Mouse (Mus musculus): ENCODE measurements at regions not wholly inside any gene's neighbourhood (a gene's known extent, or its start where the extent isn't known, plus 50 kb on each side); places are given as distances from the start of the nearest gene placed in this dataset.

DNA sequence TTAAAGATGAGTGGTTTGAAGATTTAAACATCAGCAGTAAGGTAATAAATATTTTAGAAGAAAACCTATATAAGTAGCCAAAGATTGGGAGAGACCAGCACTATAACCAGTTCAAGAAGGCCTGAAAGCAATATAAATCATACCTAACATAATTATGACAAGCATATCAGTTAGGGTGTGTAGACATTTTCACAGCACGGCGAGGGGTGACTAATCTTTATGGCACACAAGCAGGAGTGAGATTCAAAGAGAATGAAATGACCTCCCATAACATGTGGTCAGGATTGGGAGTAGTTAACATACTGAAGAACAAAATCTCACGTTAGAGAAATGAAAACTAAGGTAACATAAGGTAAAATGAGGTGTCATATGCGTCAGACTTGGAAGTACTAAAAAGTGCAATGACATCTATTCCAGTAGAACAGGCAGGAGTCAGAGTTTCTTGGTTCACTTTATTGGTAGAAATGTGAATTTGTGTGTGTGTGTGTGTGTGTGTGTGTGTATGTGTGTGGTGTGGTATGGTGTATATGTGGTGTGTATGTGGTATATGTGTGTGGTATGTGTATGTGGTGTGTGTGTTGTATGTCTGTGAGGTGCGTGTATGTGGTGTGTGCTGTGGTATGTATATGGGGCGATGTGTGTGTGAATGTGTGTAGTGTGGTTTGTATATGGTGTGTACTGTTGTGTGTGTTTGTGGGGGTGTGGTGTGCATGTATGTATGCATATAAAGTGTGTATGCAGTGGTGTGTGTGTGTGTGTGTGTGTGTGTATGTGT lies 262.0 kb upstream of the Slc30a5 start:
- WGBS: 80% methylated on average over 6 of the region's 6 CpGs
- no peaks in the 10 kb centered on the region for H3K36me3 ChIP-seq
- H3K4me2 ChIP-seq: no peak overlapping the region
- H3K9ac ChIP-seq: no peak overlapping the region
- no peak overlapping the region for H3K27ac ChIP-seq
- no peak for ATAC-seq (replicated peaks; ENCODE audit: insufficient number of reproducible peaks, insufficient read depth, low FRiP score, low read depth)
- no peaks in the 10 kb centered on the region for H3K9me3 ChIP-seq (replicated peaks)
- no peaks in the 10 kb centered on the region for H3K27me3 ChIP-seq
- H3K4me3 ChIP-seq: no peak overlapping the region
- H3K4me1 ChIP-seq (replicated peaks): no peaks in the 10 kb centered on the region

DNA sequence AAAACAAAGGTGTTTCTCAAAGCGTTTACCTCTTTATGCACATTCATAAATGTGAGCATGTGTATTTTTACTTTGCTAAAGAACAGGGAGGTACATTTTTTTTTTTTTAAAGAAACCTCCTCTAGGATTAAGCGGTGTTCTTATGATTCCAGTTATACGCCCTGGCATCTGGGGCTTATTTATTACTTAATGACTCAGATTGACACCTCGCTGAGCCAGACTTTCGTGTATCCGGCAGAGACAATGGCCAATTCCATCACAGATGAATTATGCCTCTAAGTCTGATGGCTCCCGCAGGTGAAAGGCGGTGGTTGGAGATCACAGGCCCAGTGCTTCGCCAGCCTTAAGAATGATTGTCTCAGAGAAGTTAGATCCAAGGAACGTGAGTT lies 259.5 kb upstream of the Slc30a5 start:
- ATAC-seq (replicated peaks; ENCODE audit: insufficient number of reproducible peaks, insufficient read depth, low FRiP score, low read depth): no peak
- H3K27me3 ChIP-seq: no peaks in the 10 kb centered on the region
- no peak overlapping the region for H3K9ac ChIP-seq
- no peak overlapping the region for H3K4me3 ChIP-seq
- no peak overlapping the region for H3K27ac ChIP-seq
- H3K4me1 ChIP-seq (replicated peaks): no peaks in the 10 kb centered on the region
- no peaks in the 10 kb centered on the region for H3K36me3 ChIP-seq
- H3K9me3 ChIP-seq (replicated peaks): no peaks in the 10 kb centered on the region
- no peak overlapping the region for H3K4me2 ChIP-seq
- 92% methylated on average over 10 of the region's 10 CpGs for WGBS

DNA sequence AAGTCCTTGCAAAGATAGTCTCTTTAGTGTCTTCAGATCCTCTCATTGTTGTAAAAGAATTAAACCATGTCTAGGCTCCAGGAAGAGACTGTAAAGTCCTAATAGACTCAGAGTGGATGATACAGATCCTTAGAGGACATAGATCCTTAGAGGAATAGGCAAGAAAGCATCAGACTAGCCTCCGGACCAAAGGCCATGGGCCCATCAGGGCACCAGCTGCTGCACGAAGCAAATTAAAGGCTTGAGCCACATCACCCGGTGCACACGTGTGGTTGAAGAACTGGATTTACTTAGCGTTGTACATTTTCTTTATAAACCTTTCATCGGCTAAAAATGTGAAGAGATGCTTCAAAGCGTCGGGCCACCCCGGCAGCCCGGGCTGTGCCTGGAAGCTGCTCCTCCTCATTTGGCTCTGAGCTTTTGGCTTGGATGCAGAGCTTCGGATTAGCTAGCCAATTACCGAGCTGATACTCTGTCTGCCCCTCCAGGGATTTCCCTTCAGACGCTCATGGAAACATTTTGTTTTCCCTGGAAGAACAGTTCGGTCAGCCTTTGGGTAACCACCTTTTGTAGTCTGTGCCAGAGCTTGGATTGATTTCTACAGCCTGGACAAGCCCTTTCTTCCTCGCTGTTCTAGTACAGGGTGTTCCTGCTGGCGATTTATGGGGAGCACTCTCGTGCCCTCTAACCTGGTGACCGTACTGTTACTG lies 259.0 kb upstream of the Slc30a5 start:
- H3K9me3 ChIP-seq (replicated peaks): no peaks in the 10 kb centered on the region
- H3K36me3 ChIP-seq: no peaks in the 10 kb centered on the region
- no peak for ATAC-seq (replicated peaks; ENCODE audit: insufficient number of reproducible peaks, insufficient read depth, low FRiP score, low read depth)
- H3K4me2 ChIP-seq: no peak overlapping the region
- no peaks in the 10 kb centered on the region for H3K27me3 ChIP-seq
- no peak overlapping the region for H3K9ac ChIP-seq
- no peak overlapping the region for H3K4me3 ChIP-seq
- no peaks in the 10 kb centered on the region for H3K4me1 ChIP-seq (replicated peaks)
- 72% methylated on average over 18 of the region's 18 CpGs for WGBS
- no peak overlapping the region for H3K27ac ChIP-seq

DNA sequence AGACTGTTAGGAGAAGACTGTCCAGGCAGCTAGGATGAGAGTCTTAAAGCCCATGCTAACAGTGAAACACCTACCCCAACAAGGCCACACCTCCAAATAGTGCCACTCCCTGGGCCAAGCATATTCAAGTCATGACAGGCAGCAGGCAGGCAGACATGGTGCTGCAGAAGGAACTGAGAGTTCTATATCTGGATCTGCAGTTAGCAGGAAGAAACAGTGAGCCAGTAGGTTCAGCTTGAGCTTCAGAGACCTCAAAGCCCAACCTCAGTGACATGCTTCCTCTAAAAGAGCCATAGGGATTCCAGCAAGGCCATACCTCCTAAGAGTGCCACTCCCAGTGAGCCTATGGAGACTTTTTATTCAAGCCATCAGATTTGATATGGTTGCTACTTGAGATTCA lies 252.0 kb upstream of the Slc30a5 start:
- Histone ChIP-seq H3K9me3 (replicated peaks) (no peaks in the 10 kb centered on the region), H3K9ac (no peak overlapping the region), H3K36me3 (no peaks in the 10 kb centered on the region), H3K4me3 (no peak overlapping the region), H3K27ac (no peak overlapping the region), H3K27me3 (no peaks in the 10 kb centered on the region), H3K4me1 (replicated peaks) (no peaks in the 10 kb centered on the region), H3K4me2 (no peak overlapping the region)
- no peak for ATAC-seq (replicated peaks; ENCODE audit: insufficient number of reproducible peaks, insufficient read depth, low FRiP score, low read depth)

DNA sequence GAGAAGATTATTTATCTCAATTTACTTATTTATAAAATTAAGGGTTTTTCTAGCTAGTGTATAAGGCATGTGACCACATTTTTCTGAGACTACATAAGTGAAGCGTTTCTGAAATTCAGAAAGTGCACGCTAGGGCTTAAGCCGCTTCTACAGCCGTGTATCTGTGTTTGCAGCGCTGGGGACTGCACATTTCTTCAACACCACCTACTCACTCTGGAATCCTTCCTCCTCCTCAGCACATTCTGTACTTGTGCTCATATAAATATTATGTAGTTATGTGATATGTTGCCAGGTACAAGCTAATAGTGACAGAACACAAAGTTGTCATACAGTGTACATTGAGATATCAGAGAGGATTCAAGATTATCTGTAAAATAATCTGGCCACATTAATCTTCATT lies 251.0 kb upstream of the Slc30a5 start:
- H3K4me3 ChIP-seq: no peak overlapping the region
- H3K36me3 ChIP-seq: no peaks in the 10 kb centered on the region
- H3K4me1 ChIP-seq (replicated peaks): no peaks in the 10 kb centered on the region
- 90% methylated on average over 5 of the region's 5 CpGs for WGBS
- no peak overlapping the region for H3K9ac ChIP-seq
- H3K27ac ChIP-seq: no peak overlapping the region
- H3K9me3 ChIP-seq (replicated peaks): no peaks in the 10 kb centered on the region
- no peaks in the 10 kb centered on the region for H3K27me3 ChIP-seq
- no peak overlapping the region for H3K4me2 ChIP-seq
- no peak for ATAC-seq (replicated peaks; ENCODE audit: insufficient number of reproducible peaks, insufficient read depth, low FRiP score, low read depth)

DNA sequence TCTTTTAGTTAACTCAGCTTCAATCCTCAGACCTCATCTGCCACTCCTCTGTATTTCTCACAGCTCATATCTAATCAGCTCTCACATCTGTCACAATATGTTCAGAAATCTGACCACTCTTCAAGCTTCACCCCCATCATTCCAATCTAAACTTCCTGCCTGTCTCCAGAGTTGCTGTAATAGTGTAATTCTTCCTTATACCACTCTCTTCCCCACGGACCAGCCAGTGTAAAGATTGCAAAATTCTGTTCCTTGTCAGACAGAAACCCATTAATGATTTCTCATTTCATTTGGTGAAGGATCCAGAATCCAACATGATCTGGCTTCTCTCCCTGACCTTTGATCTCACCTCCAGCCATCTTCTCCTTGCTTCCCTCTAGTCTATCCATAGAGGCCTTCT lies 250.2 kb upstream of the Slc30a5 start:
- no peak overlapping the region for H3K27ac ChIP-seq
- no peaks in the 10 kb centered on the region for H3K9me3 ChIP-seq (replicated peaks)
- no peak for ATAC-seq (replicated peaks; ENCODE audit: insufficient number of reproducible peaks, insufficient read depth, low FRiP score, low read depth)
- no peaks in the 10 kb centered on the region for H3K27me3 ChIP-seq
- H3K36me3 ChIP-seq: no peaks in the 10 kb centered on the region
- H3K9ac ChIP-seq: no peak overlapping the region
- no peaks in the 10 kb centered on the region for H3K4me1 ChIP-seq (replicated peaks)
- H3K4me3 ChIP-seq: no peak overlapping the region
- no peak overlapping the region for H3K4me2 ChIP-seq
- WGBS: 51% methylated on average over 1 of the region's 1 CpGs

DNA sequence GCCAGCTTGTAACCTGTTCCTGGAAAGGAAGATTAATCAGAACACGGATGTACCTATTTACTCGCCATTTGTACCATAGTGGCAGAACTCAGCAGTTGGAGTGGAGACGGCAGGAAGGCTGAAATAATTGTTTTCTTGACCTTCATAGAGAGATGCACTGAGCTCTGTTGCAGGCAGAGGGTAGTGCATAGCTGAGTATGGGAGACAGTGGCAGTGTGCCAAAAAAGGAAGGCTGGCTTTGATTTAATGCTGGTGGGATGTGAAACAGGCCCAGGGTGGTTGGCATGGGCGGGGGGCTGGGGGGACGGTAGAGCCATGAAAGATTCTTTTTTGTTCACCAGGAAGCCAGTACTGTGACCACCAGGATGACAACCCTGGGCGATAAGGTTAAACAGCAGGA lies 235.3 kb upstream of the Slc30a5 start:
- 58% methylated on average over 6 of the region's 6 CpGs for WGBS
- H3K4me2 ChIP-seq: no peak overlapping the region
- no peak for ATAC-seq (replicated peaks; ENCODE audit: insufficient number of reproducible peaks, insufficient read depth, low FRiP score, low read depth)
- H3K36me3 ChIP-seq: no peaks in the 10 kb centered on the region
- H3K9ac ChIP-seq: no peak overlapping the region
- no peaks in the 10 kb centered on the region for H3K9me3 ChIP-seq (replicated peaks)
- H3K4me3 ChIP-seq: no peak overlapping the region
- H3K27me3 ChIP-seq: no peaks in the 10 kb centered on the region
- no peaks in the 10 kb centered on the region for H3K4me1 ChIP-seq (replicated peaks)
- H3K27ac ChIP-seq: no peak overlapping the region

DNA sequence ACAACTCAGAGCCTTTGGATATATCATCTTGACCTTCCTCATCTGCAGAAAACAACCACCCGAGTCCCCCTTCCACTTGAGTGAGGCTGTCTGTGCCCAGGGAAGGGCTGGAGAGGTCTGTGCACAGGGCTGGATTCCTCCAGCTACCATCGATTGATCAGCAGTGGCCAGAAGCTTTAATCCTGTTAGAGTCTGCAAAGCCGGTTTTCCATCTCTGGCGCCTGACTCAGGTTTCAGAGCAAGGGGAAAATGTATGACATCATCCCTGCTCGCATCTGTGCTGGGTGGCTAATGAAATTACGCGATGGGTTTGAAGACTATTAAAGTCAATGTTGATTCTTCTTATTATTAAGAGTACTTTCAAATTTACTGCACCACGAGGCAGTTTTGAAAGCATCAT lies 229.4 kb upstream of the Slc30a5 start:
- no peaks in the 10 kb centered on the region for H3K36me3 ChIP-seq
- no peaks in the 10 kb centered on the region for H3K27me3 ChIP-seq
- no peak; the same call in 1 of the 2 replicates for ATAC-seq (replicated peaks; ENCODE audit: insufficient number of reproducible peaks, insufficient read depth, low FRiP score, low read depth)
- 57% methylated on average over 8 of the region's 8 CpGs for WGBS
- no peak overlapping the region for H3K9ac ChIP-seq
- no peak overlapping the region for H3K4me3 ChIP-seq
- no peaks in the 10 kb centered on the region for H3K9me3 ChIP-seq (replicated peaks)
- H3K4me1 ChIP-seq (replicated peaks): no peaks in the 10 kb centered on the region
- H3K27ac ChIP-seq: no peak overlapping the region
- no peak overlapping the region for H3K4me2 ChIP-seq

DNA sequence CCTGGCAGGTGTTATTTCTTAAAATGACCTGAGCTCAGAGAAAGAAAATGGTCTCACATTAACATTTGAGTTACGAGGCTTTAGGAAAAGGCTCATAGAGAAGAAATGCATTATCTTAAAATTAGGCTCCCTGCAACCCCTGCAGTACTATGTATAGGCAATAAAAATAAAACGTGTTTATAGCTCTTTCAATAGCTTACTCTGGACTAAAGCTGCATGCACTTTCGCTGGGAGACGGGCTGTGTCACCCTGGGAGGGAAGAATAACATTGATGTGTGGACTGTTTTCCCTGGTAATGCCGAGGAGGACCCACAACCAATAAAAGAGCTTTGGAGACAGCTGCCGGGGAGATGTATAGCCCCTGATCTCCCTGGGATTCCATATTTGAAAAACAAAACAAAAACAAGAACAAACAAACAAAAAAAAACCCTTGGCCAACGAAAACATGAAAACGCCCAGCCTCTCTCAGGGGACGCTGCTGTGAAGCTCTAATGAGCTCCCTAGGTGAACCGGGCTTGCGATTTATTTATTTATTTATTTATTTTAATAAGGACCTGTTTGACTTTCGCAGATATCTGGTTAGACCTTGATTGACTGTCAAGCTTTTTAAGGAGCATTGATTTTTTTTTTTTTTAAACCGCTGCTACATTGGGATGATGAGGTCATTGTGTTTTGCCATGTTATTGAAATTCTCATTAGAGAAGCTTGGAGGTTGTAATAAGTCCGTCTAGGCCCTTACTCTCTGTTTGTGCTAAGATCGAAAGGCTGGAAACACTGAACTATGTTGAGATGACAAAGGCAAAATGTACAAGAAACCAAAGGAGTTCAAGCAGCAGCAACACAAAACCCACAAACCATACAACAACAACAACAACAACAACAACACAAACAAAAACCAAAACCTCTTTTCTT lies 228.3 kb upstream of the Slc30a5 start:
- WGBS: 72% methylated on average over 15 of the region's 15 CpGs
- Histone ChIP-seq H3K27me3 (no peaks in the 10 kb centered on the region), H3K27ac (no peak overlapping the region), H3K4me3 (no peak overlapping the region), H3K9me3 (replicated peaks) (no peaks in the 10 kb centered on the region), H3K4me1 (replicated peaks) (no peaks in the 10 kb centered on the region), H3K9ac (no peak overlapping the region), H3K4me2 (no peak overlapping the region), H3K36me3 (no peaks in the 10 kb centered on the region)
- no peak for ATAC-seq (replicated peaks; ENCODE audit: insufficient number of reproducible peaks, insufficient read depth, low FRiP score, low read depth)

DNA sequence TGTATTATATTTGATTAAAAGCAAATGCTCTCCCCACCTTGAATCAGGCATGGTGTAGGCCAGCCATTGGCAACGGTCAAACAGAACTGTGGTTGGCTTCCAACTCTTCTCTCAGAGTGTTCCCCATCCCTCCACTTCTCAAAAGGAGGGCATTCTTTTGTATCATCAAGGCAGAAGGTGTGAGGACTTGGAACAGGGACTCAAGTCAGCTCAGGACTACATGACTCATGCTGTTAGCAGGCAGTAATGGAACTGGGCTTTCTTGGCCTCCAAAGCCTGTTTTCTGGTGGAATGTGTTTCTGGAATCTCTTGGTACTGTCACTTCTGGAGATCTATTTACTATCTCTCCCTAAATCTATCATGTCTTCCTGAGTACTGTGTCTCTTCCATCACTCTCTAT lies 216.3 kb upstream of the Slc30a5 start:
- WGBS: 78% methylated on average over 1 of the region's 1 CpGs
- H3K27me3 ChIP-seq: no peaks in the 10 kb centered on the region
- H3K36me3 ChIP-seq: no peaks in the 10 kb centered on the region
- H3K27ac ChIP-seq: no peak overlapping the region
- ATAC-seq (replicated peaks; ENCODE audit: insufficient number of reproducible peaks, insufficient read depth, low FRiP score, low read depth): no peak
- H3K4me3 ChIP-seq: no peak overlapping the region
- no peak overlapping the region for H3K4me2 ChIP-seq
- no peak overlapping the region for H3K9ac ChIP-seq
- H3K4me1 ChIP-seq (replicated peaks): no peaks in the 10 kb centered on the region
- H3K9me3 ChIP-seq (replicated peaks): no peaks in the 10 kb centered on the region

DNA sequence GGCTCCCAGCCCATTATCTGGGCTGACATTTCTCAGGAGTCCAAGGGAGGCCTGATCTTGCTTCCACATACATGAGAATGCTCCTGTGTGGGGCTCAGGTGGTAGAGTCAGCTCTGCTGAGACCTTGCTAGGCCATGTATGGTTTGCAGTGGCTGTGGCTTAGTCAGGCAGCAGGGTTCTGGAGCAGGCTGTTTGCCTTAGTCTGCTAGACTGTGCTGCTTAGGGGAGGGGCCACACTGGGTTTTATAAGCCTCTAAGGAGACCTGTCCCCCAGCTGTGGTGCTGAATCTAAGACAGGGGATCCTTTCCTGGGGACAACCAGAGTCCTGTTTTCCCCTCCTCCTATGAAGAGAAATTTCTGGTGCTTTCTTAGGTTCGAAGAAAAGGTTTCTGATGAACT lies 199.4 kb upstream of the Slc30a5 start:
- H3K4me1 ChIP-seq (replicated peaks): no peaks in the 10 kb centered on the region
- no peaks in the 10 kb centered on the region for H3K9me3 ChIP-seq (replicated peaks)
- H3K4me2 ChIP-seq: no peak overlapping the region
- no peak overlapping the region for H3K4me3 ChIP-seq
- WGBS: 59% methylated on average over 1 of the region's 1 CpGs
- H3K36me3 ChIP-seq: no peaks in the 10 kb centered on the region
- H3K27ac ChIP-seq: no peak overlapping the region
- 0 out of 2 replicates have a peak, but pooled peaks have one; percentile 22 for ATAC-seq (replicated peaks; ENCODE audit: insufficient number of reproducible peaks, insufficient read depth, low FRiP score, low read depth)
- H3K9ac ChIP-seq: no peak overlapping the region
- no peaks in the 10 kb centered on the region for H3K27me3 ChIP-seq
